Mouse (Mus musculus): ENCODE results near the gene Dus3l. TPM values are rescaled to one million over a fixed set of nuclear protein-coding genes. Genes with fewer than 3 reads are reported as not detected.

Dus3l gene
- polyA plus RNA-seq, 1 experiment from 2014 or later, result 48.0 TPM

- H3K4me2 ChIP-seq (replicated peaks; ENCODE audit: low read depth, low read length), result no peak overlapping the region
- peaks cover 3% of the 10 kb centered on the region; the same call in 1 of the 2 replicates for H3K27me3 ChIP-seq (ENCODE audit: control insufficient read depth, insufficient read depth, low read length)
- H3K27ac ChIP-seq (ENCODE audit: low read depth, low read length), result no peak overlapping the region
- H3K9me3 ChIP-seq (ENCODE audit: control insufficient read depth, low read length), result no peaks in the 10 kb centered on the region
- no peaks in the 10 kb centered on the region for H3K36me3 ChIP-seq (ENCODE audit: control insufficient read depth, insufficient read depth, low read length)
- no peak overlapping the region for H3K4me3 ChIP-seq (ENCODE audit: low read length)
- no peak overlapping the region for H3K9ac ChIP-seq (ENCODE audit: low read depth, low read length)
- WGBS, result 59% methylated on average over 5 of the region's 5 CpGs
- no peaks in the 10 kb centered on the region for H3K4me1 ChIP-seq (ENCODE audit: control insufficient read depth, insufficient read depth, low read length)
- no peak for ATAC-seq (ENCODE audit: low FRiP score, low TSS enrichment)
Measured at GRCm38 (mm10) chr17:56744173-56744572, 20.4 kb upstream of the Dus3l start.

GRCm38 (mm10) chr17:56751404-56752072, 13.0 kb upstream of the Dus3l start:
- H3K27ac ChIP-seq (ENCODE audit: low read depth, low read length), result no peak overlapping the region
- WGBS, result 26% methylated on average over 69 of the region's 71 CpGs
- H3K4me2 ChIP-seq (replicated peaks; ENCODE audit: low read depth, low read length), result peak overlapping the region; percentile 39
- peaks cover 5% of the 10 kb centered on the region; the same call in 1 of the 2 replicates for H3K4me1 ChIP-seq (ENCODE audit: control insufficient read depth, insufficient read depth, low read length)
- peak; percentile 65 for ATAC-seq (ENCODE audit: low FRiP score, low TSS enrichment)
- H3K9me3 ChIP-seq (ENCODE audit: control insufficient read depth, low read length), result no peaks in the 10 kb centered on the region
- peak overlapping the region; percentile 12 for H3K4me3 ChIP-seq (ENCODE audit: low read length)
- peaks cover 52% of the 10 kb centered on the region for H3K27me3 ChIP-seq (ENCODE audit: control insufficient read depth, insufficient read depth, low read length)
- no peak overlapping the region for H3K9ac ChIP-seq (ENCODE audit: low read depth, low read length)
- no peaks in the 10 kb centered on the region for H3K36me3 ChIP-seq (ENCODE audit: control insufficient read depth, insufficient read depth, low read length)

- Histone ChIP-seq H3K4me3 (ENCODE audit: low read length) (no peak overlapping the region), H3K9me3 (ENCODE audit: control insufficient read depth, low read length) (no peaks in the 10 kb centered on the region), H3K36me3 (ENCODE audit: control insufficient read depth, insufficient read depth, low read length) (no peaks in the 10 kb centered on the region), H3K27ac (ENCODE audit: low read depth, low read length) (no peak overlapping the region), H3K4me1 (ENCODE audit: control insufficient read depth, insufficient read depth, low read length) (peaks cover 5% of the 10 kb centered on the region; the same call in 1 of the 2 replicates), H3K27me3 (ENCODE audit: control insufficient read depth, insufficient read depth, low read length) (peaks cover 60% of the 10 kb centered on the region), H3K9ac (ENCODE audit: low read depth, low read length) (no peak overlapping the region), H3K4me2 (replicated peaks; ENCODE audit: low read depth, low read length) (no peak overlapping the region)
- 21% methylated on average over 15 of the region's 15 CpGs for WGBS
- no peak for ATAC-seq (ENCODE audit: low FRiP score, low TSS enrichment)
Measured at GRCm38 (mm10) chr17:56753452-56753851, 11.1 kb upstream of the Dus3l start.

- H3K36me3 ChIP-seq (ENCODE audit: control insufficient read depth, insufficient read depth, low read length), result no peaks in the 10 kb centered on the region
- H3K4me3 ChIP-seq (ENCODE audit: low read length), result no peak overlapping the region; the same call in 1 of the 2 replicates
- ATAC-seq (ENCODE audit: low FRiP score, low TSS enrichment), result no peak
- H3K4me2 ChIP-seq (replicated peaks; ENCODE audit: low read depth, low read length), result no peak overlapping the region
- 14% methylated on average over 36 of the region's 36 CpGs for WGBS
- H3K9ac ChIP-seq (ENCODE audit: low read depth, low read length), result no peak overlapping the region; the same call in 1 of the 2 replicates
- no peaks in the 10 kb centered on the region for H3K9me3 ChIP-seq (ENCODE audit: control insufficient read depth, low read length)
- peaks cover 56% of the 10 kb centered on the region for H3K27me3 ChIP-seq (ENCODE audit: control insufficient read depth, insufficient read depth, low read length)
- peaks cover 5% of the 10 kb centered on the region; the same call in 1 of the 2 replicates for H3K4me1 ChIP-seq (ENCODE audit: control insufficient read depth, insufficient read depth, low read length)
- no peak overlapping the region for H3K27ac ChIP-seq (ENCODE audit: low read depth, low read length)
Measured at GRCm38 (mm10) chr17:56754271-56755185, 10.0 kb upstream of the Dus3l start.

GRCm38 (mm10) chr17:56756703-56757399, 7.7 kb upstream of the Dus3l start:
- H3K27ac ChIP-seq (ENCODE audit: low read depth, low read length), result no peak overlapping the region
- no peaks in the 10 kb centered on the region for H3K9me3 ChIP-seq (ENCODE audit: control insufficient read depth, low read length)
- H3K9ac ChIP-seq (ENCODE audit: low read depth, low read length), result peak overlapping the region; percentile 65
- H3K36me3 ChIP-seq (ENCODE audit: control insufficient read depth, insufficient read depth, low read length), result no peaks in the 10 kb centered on the region
- H3K4me3 ChIP-seq (ENCODE audit: low read length), result peak overlapping the region; percentile 51
- WGBS, result 3% methylated on average over 49 of the region's 51 CpGs
- peaks cover 51% of the 10 kb centered on the region for H3K27me3 ChIP-seq (ENCODE audit: control insufficient read depth, insufficient read depth, low read length)
- peaks cover 5% of the 10 kb centered on the region; the same call in 1 of the 2 replicates for H3K4me1 ChIP-seq (ENCODE audit: control insufficient read depth, insufficient read depth, low read length)
- peak; percentile 25 for ATAC-seq (ENCODE audit: low FRiP score, low TSS enrichment)
- peak overlapping the region; percentile 97 for H3K4me2 ChIP-seq (replicated peaks; ENCODE audit: low read depth, low read length)

GRCm38 (mm10) chr17:56757416-56758123, 7.0 kb upstream of the Dus3l start, which contains the start of gene Nrtn:
Nrtn (minus strand) TSS chr17:56757530.
- no peaks in the 10 kb centered on the region for H3K9me3 ChIP-seq (ENCODE audit: control insufficient read depth, low read length)
- no peak within 1 kb of the TSS for H3K27ac ChIP-seq (ENCODE audit: low read depth, low read length)
- peak; percentile 59 for ATAC-seq (ENCODE audit: low FRiP score, low TSS enrichment)
- peaks cover 9% of the 10 kb centered on the region; the same call in 1 of the 2 replicates for H3K4me1 ChIP-seq (ENCODE audit: control insufficient read depth, insufficient read depth, low read length)
- H3K27me3 ChIP-seq (ENCODE audit: control insufficient read depth, insufficient read depth, low read length), result peaks cover 44% of the 10 kb centered on the region
- WGBS, result under 1% methylated on average over 45 of the region's 48 CpGs
- H3K4me3 ChIP-seq (ENCODE audit: low read length), result peak within 1 kb of the TSS; percentile 51
- peak within 1 kb of the TSS; percentile 65 for H3K9ac ChIP-seq (ENCODE audit: low read depth, low read length)
- no peaks in the 10 kb centered on the region for H3K36me3 ChIP-seq (ENCODE audit: control insufficient read depth, insufficient read depth, low read length)
- peak within 1 kb of the TSS; percentile 97 for H3K4me2 ChIP-seq (replicated peaks; ENCODE audit: low read depth, low read length)

GRCm38 (mm10) chr17:56758132-56758531, 6.4 kb upstream of the Dus3l start:
- 0 out of 2 replicates have a peak, but pooled peaks have one; percentile 14 for ATAC-seq (ENCODE audit: low FRiP score, low TSS enrichment)
- Histone ChIP-seq H3K4me2 (replicated peaks; ENCODE audit: low read depth, low read length) (0 out of 2 replicates have a peak overlapping the region, but pooled peaks have one; percentile 97), H3K9ac (ENCODE audit: low read depth, low read length) (no peak overlapping the region)

GRCm38 (mm10) chr17:56759261-56759660, 5.3 kb upstream of the Dus3l start:
- no peaks in the 10 kb centered on the region for H3K9me3 ChIP-seq (ENCODE audit: control insufficient read depth, low read length)
- no peak overlapping the region for H3K4me2 ChIP-seq (replicated peaks; ENCODE audit: low read depth, low read length)
- peaks cover 30% of the 10 kb centered on the region for H3K27me3 ChIP-seq (ENCODE audit: control insufficient read depth, insufficient read depth, low read length)
- WGBS, result 32% methylated on average over 7 of the region's 7 CpGs
- H3K9ac ChIP-seq (ENCODE audit: low read depth, low read length), result no peak overlapping the region
- no peak overlapping the region for H3K4me3 ChIP-seq (ENCODE audit: low read length)
- H3K27ac ChIP-seq (ENCODE audit: low read depth, low read length), result no peak overlapping the region
- no peak for ATAC-seq (ENCODE audit: low FRiP score, low TSS enrichment)
- peaks cover 10% of the 10 kb centered on the region; the same call in 1 of the 2 replicates for H3K4me1 ChIP-seq (ENCODE audit: control insufficient read depth, insufficient read depth, low read length)
- H3K36me3 ChIP-seq (ENCODE audit: control insufficient read depth, insufficient read depth, low read length), result no peaks in the 10 kb centered on the region

More at GRCm38 (mm10) chr17:56758132-56758531, 6.4 kb upstream of the Dus3l start:
- H3K36me3 ChIP-seq (ENCODE audit: control insufficient read depth, insufficient read depth, low read length), result no peaks in the 10 kb centered on the region
- WGBS, result 5% methylated on average over 12 of the region's 12 CpGs
- no peaks in the 10 kb centered on the region for H3K9me3 ChIP-seq (ENCODE audit: control insufficient read depth, low read length)
- no peak overlapping the region for H3K27ac ChIP-seq (ENCODE audit: low read depth, low read length)
- H3K27me3 ChIP-seq (ENCODE audit: control insufficient read depth, insufficient read depth, low read length), result peaks cover 41% of the 10 kb centered on the region
- H3K4me3 ChIP-seq (ENCODE audit: low read length), result no peak overlapping the region
- H3K4me1 ChIP-seq (ENCODE audit: control insufficient read depth, insufficient read depth, low read length), result peaks cover 10% of the 10 kb centered on the region; the same call in 1 of the 2 replicates
